Mouse (Mus musculus) T-helper 17 cell (primary cell): ENCODE data around the gene Plekhh1.
"Not testable (repeated sequence)": the region's sequence is repeated elsewhere in the genome, so short reads cannot be mapped to it uniquely, and the experiment has no call there.

ENCODE experiments used
- in situ Hi-C, 2 experiments: fragments of 300-600 bp; cut with MboI, MseI; formaldehyde crosslinking; loops; 1 replicate in 1 of 2; 2 replicates in 1 of 2; pipeline ENCODE4 v1.15.1; 2025; ENCODE audit warnings: high pct_unique_total_duplicates in 2 of 2

Gene Plekhh1

GRCm38 (mm10) chr12:79022882-79023281, 6.1 kb upstream of the Plekhh1 start:
- in situ Hi-C loops, result loop anchor here in 1 of 2 experiments (5.0 kb wide), 1 partner anchor 91 kb away; no protein-coding TSS in a partner anchor

GRCm38 (mm10) chr12:79027526-79027925, 1.4 kb upstream of the Plekhh1 start:
- in situ Hi-C loops, result not testable (repeated sequence)

GRCm38 (mm10) chr12:79034331-79034730, 5.4 kb downstream of the Plekhh1 start:
- in situ Hi-C loops, result loop anchor here in 1 of 2 experiments (5.0 kb wide), 1 partner anchor 53 kb away; the partner anchor contains the start of gene Pigh

- in situ Hi-C loops, result no loop called here
These were observed 6.4 kb downstream of the Plekhh1 start for GRCm38 (mm10) chr12:79035349-79035748.

- in situ Hi-C loops, result no loop called here
These were observed 10.7 kb downstream of the Plekhh1 start for GRCm38 (mm10) chr12:79039708-79040107.

GRCm38 (mm10) chr12:79040201-79040827, 11.4 kb downstream of the Plekhh1 start:
- in situ Hi-C loops, result no loop called here

GRCm38 (mm10) chr12:79041436-79041835, 12.5 kb downstream of the Plekhh1 start:
- in situ Hi-C loops, result no loop called here

- in situ Hi-C loops, result no loop called here
These were observed 15.7 kb downstream of the Plekhh1 start for GRCm38 (mm10) chr12:79044668-79045067.

- in situ Hi-C loops, result no loop called here
These were observed 17.2 kb downstream of the Plekhh1 start for GRCm38 (mm10) chr12:79046171-79046570.

- in situ Hi-C loops, result no loop called here
These were observed 18.2 kb downstream of the Plekhh1 start for GRCm38 (mm10) chr12:79047203-79047602.

- in situ Hi-C loops, result no loop called here
These were observed 19.9 kb downstream of the Plekhh1 start for GRCm38 (mm10) chr12:79048898-79049297.

- in situ Hi-C loops, result no loop called here
These were observed 20.8 kb downstream of the Plekhh1 start for GRCm38 (mm10) chr12:79049807-79050206.

GRCm38 (mm10) chr12:79050545-79051212, 21.7 kb downstream of the Plekhh1 start:
- in situ Hi-C loops, result no loop called here

GRCm38 (mm10) chr12:79052073-79052472, 23.1 kb downstream of the Plekhh1 start:
- in situ Hi-C loops, result no loop called here

GRCm38 (mm10) chr12:79055276-79055675, 26.3 kb downstream of the Plekhh1 start:
- in situ Hi-C loops, result no loop called here

GRCm38 (mm10) chr12:79059573-79059972, 30.6 kb downstream of the Plekhh1 start:
- in situ Hi-C loops, result no loop called here

GRCm38 (mm10) chr12:79060134-79060533, 31.2 kb downstream of the Plekhh1 start:
- in situ Hi-C loops, result no loop called here

GRCm38 (mm10) chr12:79060766-79061652, 32.0 kb downstream of the Plekhh1 start:
- in situ Hi-C loops, result no loop called here

GRCm38 (mm10) chr12:79064451-79064850, 35.5 kb downstream of the Plekhh1 start:
- in situ Hi-C loops, result no loop called here

- in situ Hi-C loops, result no loop called here
These were observed 37.5 kb downstream of the Plekhh1 start for GRCm38 (mm10) chr12:79066431-79066830.

- in situ Hi-C loops, result no loop called here
These were observed 38.6 kb downstream of the Plekhh1 start for GRCm38 (mm10) chr12:79067526-79067925.

- in situ Hi-C loops, result no loop called here
These were observed 39.3 kb downstream of the Plekhh1 start for GRCm38 (mm10) chr12:79068306-79068705.
